Mouse (Mus musculus): ENCODE measurements around the gene Ahsg.
"Not testable (repeated sequence)": the region's sequence is repeated elsewhere in the genome, so short reads cannot be mapped to it uniquely, and the experiment has no call there.

Gene Ahsg

GRCm38 (mm10) chr16:22938541-22938940 lies 47.5 kb downstream of the Ahsg start:
- in situ Hi-C loops (cut with MboI, MseI): no loop called here

GRCm38 (mm10) chr16:22939120-22939695 lies 48.1 kb downstream of the Ahsg start:
- in situ Hi-C loops (cut with MboI, MseI): no loop called here

- in situ Hi-C loops (cut with MboI, MseI): not testable (repeated sequence)
Observed at GRCm38 (mm10) chr16:22941825-22942476, 50.9 kb downstream of the Ahsg start.

GRCm38 (mm10) chr16:22947371-22947770 lies 56.3 kb downstream of the Ahsg start:
- in situ Hi-C loops (cut with MboI, MseI): no loop called here

All from T-helper 17 cell (primary cell).